Mouse (Mus musculus): ENCODE data around the gene Fmo9. TPM values are rescaled to one million over a fixed set of nuclear protein-coding genes. Genes with fewer than 3 reads are reported as not detected.

Gene Fmo9
- not detected for polyA plus RNA-seq (2017; shearing (Covaris generic))

DNA sequence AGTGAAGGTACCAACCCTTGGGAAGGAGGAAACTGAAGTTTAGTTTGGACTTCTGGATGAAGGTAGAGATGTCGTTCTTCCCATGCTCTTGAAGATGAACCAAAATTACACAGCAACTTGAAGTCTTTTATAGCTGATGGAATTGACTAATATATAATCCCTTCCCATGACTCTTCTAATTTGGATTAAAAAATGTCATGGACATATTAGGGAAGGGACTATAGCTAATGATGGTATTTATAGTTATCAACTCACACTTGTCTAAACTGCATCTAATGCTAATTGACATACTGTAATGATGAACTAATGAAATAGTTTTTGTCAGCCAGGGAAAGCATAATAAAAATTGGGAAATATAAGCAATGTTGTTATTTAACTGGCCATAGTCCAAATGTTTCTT is at the start of gene Fmo9:
TSS of gene Fmo9 (minus strand) at position 101 of the 400 bp plus-strand sequence.

GRCm38 (mm10) chr1:166647593-166647992 is 34.1 kb downstream of the Fmo9 start, which contains the start of gene Gm4847:
TSS of gene Gm4847 (minus strand) at chr1:166647693.

Other genes starting within 250 kb of the Fmo9 start
- not detected for gene Gm4846, start 184.3 kb downstream of the Fmo9 start, polyA plus RNA-seq (2017; shearing (Covaris generic))
- gene Gm4847, start 34.2 kb downstream of the Fmo9 start, polyA plus RNA-seq (2017; shearing (Covaris generic)): not detected